Mouse (Mus musculus) MEL (cell line): ENCODE measurements at regions not wholly inside any gene's neighbourhood (a gene's known extent, or its start where the extent isn't known, plus 50 kb on each side); places are given as distances from the start of the nearest gene placed in this dataset.

Experiments used
- CTCF ChIP-seq, 3 experiments: IDR thresholded peaks in 2 of 3; conservative IDR thresholded peaks in 1 of 3; 2 replicates each; pipeline ENCODE4 v1.5.1; 2011 to 2012; ENCODE audit warnings: low read length in 3 of 3, low read depth in 2 of 3, mild to moderate bottlenecking in 2 of 3, improper control_type of control experiment in 1 of 3, inconsistent platforms in 1 of 3, mixed read lengths in 1 of 3, moderate library complexity in 1 of 3; ENCODE audit not compliant: control insufficient read depth in 1 of 3, insufficient read depth in 1 of 3, poor library complexity in 1 of 3, severe bottlenecking in 1 of 3
- MAX ChIP-seq: IDR thresholded peaks from 2 replicates; pipeline ENCODE4 v1.6.1; 2011; ENCODE audit warnings: low read length, improper control_type of control experiment
- MAZ ChIP-seq: IDR thresholded peaks from 2 replicates; pipeline ENCODE4 v1.6.1; 2012; ENCODE audit warnings: low read depth, mild to moderate bottlenecking, inconsistent platforms, low read length, improper control_type of control experiment
- SMC3 ChIP-seq: IDR thresholded peaks from 2 replicates; pipeline ENCODE4 v1.6.1; 2011; ENCODE audit warnings: low read depth, low read length, improper control_type of control experiment
- ZNF384 ChIP-seq: IDR thresholded peaks from 2 replicates; pipeline ENCODE4 v1.6.1; 2012; ENCODE audit warnings: low read depth, mild to moderate bottlenecking, inconsistent platforms, low read length, improper control_type of control experiment

DNA sequence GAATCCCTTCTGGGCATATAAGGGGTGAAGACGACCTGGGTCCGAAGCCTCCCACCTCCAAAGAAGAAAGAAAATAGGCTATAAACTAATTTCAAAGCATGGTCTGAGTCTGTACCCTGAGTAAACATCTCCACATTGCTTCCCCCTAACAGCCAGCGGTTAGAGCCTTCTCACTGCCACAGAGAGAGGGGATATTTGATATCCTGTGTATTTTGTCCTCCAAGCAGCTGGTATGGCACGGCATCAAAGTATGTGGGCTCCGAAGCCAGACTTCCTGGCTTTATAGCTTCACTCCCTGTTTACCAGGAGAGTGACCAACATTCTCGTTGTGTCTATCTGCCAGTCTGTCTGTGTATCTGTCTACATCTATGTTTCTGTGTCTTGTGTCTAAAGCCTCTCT is 191.7 kb upstream of the Plxna2 start:
- TF ChIP-seq ZNF384 (no peak), CTCF (IDR thresholded peaks at IDR 0.05 in 2 of 3, conservative IDR thresholded peaks at IDR 0.05 in 1 of 3; ENCODE audit: control insufficient read depth in 1 of 3, insufficient read depth in 1 of 3, low read depth in 2 of 3, low read length in 3 of 3, poor library complexity in 1 of 3, severe bottlenecking in 1 of 3) (no peak), MAX (no peak), MAZ (no peak), SMC3 (no peak)
